Mouse (Mus musculus): ENCODE data around the gene Ankrd11. TPM values are rescaled to one million over a fixed set of nuclear protein-coding genes. Genes with fewer than 3 reads are reported as not detected.

Gene Ankrd11
- total RNA-seq, 2 experiments from 2014 or later, result 63.7 to 73.0 TPM

GRCm38 (mm10) chr8:122878231-122878630 is 163.8 kb downstream of the Ankrd11 start:
- intact Hi-C loops (cut with DNase I), result no loop called here
- DNase-seq (ENCODE audit: low spot score), result no peak

GRCm38 (mm10) chr8:122875186-122875585 is 166.9 kb downstream of the Ankrd11 start:
- intact Hi-C loops (cut with DNase I), result no loop called here
- DNase-seq (ENCODE audit: low spot score), result no peak

- intact Hi-C loops (cut with DNase I), result no loop called here
- DNase-seq (ENCODE audit: low spot score), result no peak
Observed at GRCm38 (mm10) chr8:122873171-122873570, 168.9 kb downstream of the Ankrd11 start.

GRCm38 (mm10) chr8:122871663-122872062 is 170.4 kb downstream of the Ankrd11 start:
- DNase-seq (ENCODE audit: low spot score), result no peak
- intact Hi-C loops (cut with DNase I), result no loop called here

GRCm38 (mm10) chr8:122870377-122870863 is 171.7 kb downstream of the Ankrd11 start:
- intact Hi-C loops (cut with DNase I), result no loop called here
- DNase-seq (ENCODE audit: low spot score), result peak; percentile 19

- no peak for DNase-seq (ENCODE audit: low spot score)
- intact Hi-C loops (cut with DNase I), result no loop called here
Observed at GRCm38 (mm10) chr8:122867982-122868381, 174.1 kb downstream of the Ankrd11 start.

- DNase-seq (ENCODE audit: low spot score), result no peak
- intact Hi-C loops (cut with DNase I), result no loop called here
Observed at GRCm38 (mm10) chr8:122866231-122866630, 175.8 kb downstream of the Ankrd11 start.

- intact Hi-C loops (cut with DNase I), result no loop called here
- DNase-seq (ENCODE audit: low spot score), result no peak
Observed at GRCm38 (mm10) chr8:122865441-122865840, 176.6 kb downstream of the Ankrd11 start.

- intact Hi-C loops (cut with DNase I), result no loop called here
- no peak for DNase-seq (ENCODE audit: low spot score)
Observed at GRCm38 (mm10) chr8:122864719-122865129, 177.4 kb downstream of the Ankrd11 start.

GRCm38 (mm10) chr8:122859843-122860242 is 182.2 kb downstream of the Ankrd11 start:
- no peak for DNase-seq (ENCODE audit: low spot score)
- intact Hi-C loops (cut with DNase I), result no loop called here

GRCm38 (mm10) chr8:122856288-122856687 is 185.8 kb downstream of the Ankrd11 start:
- DNase-seq (ENCODE audit: low spot score), result no peak
- intact Hi-C loops (cut with DNase I), result no loop called here

- no peak for DNase-seq (ENCODE audit: low spot score)
- intact Hi-C loops (cut with DNase I), result no loop called here
Observed at GRCm38 (mm10) chr8:122855123-122855522, 187.0 kb downstream of the Ankrd11 start.

- no peak for DNase-seq (ENCODE audit: low spot score)
- intact Hi-C loops (cut with DNase I), result no loop called here
Observed at GRCm38 (mm10) chr8:122854388-122854787, 187.7 kb downstream of the Ankrd11 start.

GRCm38 (mm10) chr8:122853340-122853771 is 188.7 kb downstream of the Ankrd11 start:
- intact Hi-C loops (cut with DNase I), result no loop called here
- DNase-seq (ENCODE audit: low spot score), result no peak

- intact Hi-C loops (cut with DNase I), result no loop called here
- no peak for DNase-seq (ENCODE audit: low spot score)
Observed at GRCm38 (mm10) chr8:122852546-122852905, 189.6 kb downstream of the Ankrd11 start.

GRCm38 (mm10) chr8:122851692-122852545 is 190.2 kb downstream of the Ankrd11 start:
- intact Hi-C loops (cut with DNase I), result no loop called here
- DNase-seq (ENCODE audit: low spot score), result no peak

- no peak for DNase-seq (ENCODE audit: low spot score)
- intact Hi-C loops (cut with DNase I), result no loop called here
Observed at GRCm38 (mm10) chr8:122850641-122851240, 191.3 kb downstream of the Ankrd11 start.

- no peak for DNase-seq (ENCODE audit: low spot score)
- intact Hi-C loops (cut with DNase I), result no loop called here
Observed at GRCm38 (mm10) chr8:122849152-122849910, 192.7 kb downstream of the Ankrd11 start.

- intact Hi-C loops (cut with DNase I), result no loop called here
- no peak for DNase-seq (ENCODE audit: low spot score)
Observed at GRCm38 (mm10) chr8:122847829-122848561, 194.1 kb downstream of the Ankrd11 start, which contains the start of gene Cdh15. TSS of gene Cdh15 (plus strand) at chr8:122847966.

- intact Hi-C loops (cut with DNase I), result no loop called here
- DNase-seq (ENCODE audit: low spot score), result no peak
Observed at GRCm38 (mm10) chr8:122845662-122846061, 196.4 kb downstream of the Ankrd11 start.

Measured in heart, postnatal 25 days (tissue).